Mouse (Mus musculus): ENCODE measurements around the gene Bcl11a. TPM values are rescaled to one million over a fixed set of nuclear protein-coding genes. Genes with fewer than 3 reads are reported as not detected.

Bcl11a gene
- 5.5 TPM for polyA plus RNA-seq (2014; fragmentation: Illumina TruSeq; extraction: RNeasy Lipid Tissue Mini Kit (QIAGEN cat#74804); ENCODE audit: low read depth, low replicate concordance)

DNA sequence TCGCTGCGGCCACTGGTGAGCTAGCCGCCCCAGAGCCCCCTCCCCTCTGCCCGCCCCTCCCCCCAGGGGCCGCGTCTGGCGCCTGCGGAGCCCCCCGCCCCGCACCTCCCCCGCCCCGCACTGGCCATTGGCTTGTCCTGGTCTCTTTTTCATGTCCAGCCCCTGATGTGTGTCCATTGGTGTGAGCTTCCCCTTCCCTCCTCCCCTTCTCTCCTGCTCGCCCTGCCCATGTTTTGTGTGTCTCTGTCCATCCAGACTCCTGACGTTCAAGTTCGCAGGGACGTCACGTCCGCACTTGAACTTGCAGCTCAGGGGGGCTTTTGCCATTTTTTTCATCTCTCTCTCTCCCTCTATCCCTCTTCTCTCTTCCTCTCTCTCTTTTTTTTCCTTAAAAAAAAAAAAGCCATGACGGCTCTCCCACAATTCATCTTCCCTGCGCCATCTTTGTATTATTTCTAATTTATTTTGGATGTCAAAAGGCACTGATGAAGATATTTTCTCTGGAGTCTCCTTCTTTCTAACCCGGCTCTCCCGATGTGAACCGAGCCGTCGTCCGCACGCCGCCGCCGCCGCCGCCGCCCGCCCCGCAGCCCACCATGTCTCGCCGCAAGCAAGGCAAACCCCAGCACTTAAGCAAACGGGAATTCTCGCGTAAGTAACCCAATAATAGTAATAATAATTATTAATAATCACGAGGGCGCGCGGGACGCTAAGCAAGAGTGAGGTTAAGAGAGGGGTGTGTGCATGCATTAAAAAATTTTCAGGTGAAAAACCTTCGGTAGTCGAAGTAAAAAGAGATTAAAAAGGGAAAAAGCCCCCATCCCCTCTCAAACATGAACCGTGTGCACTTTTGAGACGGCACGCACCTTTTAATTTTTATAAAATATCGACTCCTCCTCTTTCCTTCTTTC, at the start of gene Bcl11a:
Gene Bcl11a (plus strand): TSS at position 262 of the 911 bp plus-strand sequence.

GRCm38 (mm10) chr11:24074634-24075104, 3.2 kb upstream of the Bcl11a start, which contains the start of gene A830031A19Rik:
A830031A19Rik (minus strand) TSS chr11:24075054.

Other genes with a start within 250 kb of the Bcl11a start
- 40.2 TPM for gene Papolg, start 182.8 kb upstream of the Bcl11a start, polyA plus RNA-seq (2014; fragmentation: Illumina TruSeq; extraction: RNeasy Lipid Tissue Mini Kit (QIAGEN cat#74804); ENCODE audit: low read depth, low replicate concordance)
- not detected for gene A830031A19Rik, start 3.0 kb upstream of the Bcl11a start, polyA plus RNA-seq (2014; fragmentation: Illumina TruSeq; extraction: RNeasy Lipid Tissue Mini Kit (QIAGEN cat#74804); ENCODE audit: low read depth, low replicate concordance)